Mouse (Mus musculus) heart, embryonic 13.5 days (tissue): ENCODE data around the gene Dxo. TPM values are rescaled to one million over a fixed set of nuclear protein-coding genes. Genes with fewer than 3 reads are reported as not detected.

Experiments used
- ATAC-seq: fragments of 200-750 bp; cut with Nextera tagmentation; 2 replicates; pipeline ENCODE4 v1.8.0; 2017; ENCODE audit warnings: moderate TSS enrichment; ENCODE audit not compliant: insufficient number of reproducible peaks, low FRiP score, low TSS enrichment; ENCODE audit errors: extremely low read depth
- H3K27ac ChIP-seq: fragments of 300-500 bp; sonication (generic); replicated peaks from 2 replicates; pipeline ENCODE4 v1.5.1; 2015; ENCODE audit warnings: moderate library complexity, mild to moderate bottlenecking, inconsistent platforms
- H3K27me3 ChIP-seq: fragments of 300-500 bp; sonication (generic); replicated peaks from 2 replicates; pipeline ENCODE4 v1.6.1; 2015; ENCODE audit warnings: mild to moderate bottlenecking, inconsistent platforms
- H3K36me3 ChIP-seq: fragments of 300-500 bp; sonication (generic); 2 replicates; pipeline ENCODE4 v1.6.1; 2015; ENCODE audit warnings: mild to moderate bottlenecking, inconsistent platforms
- H3K4me1 ChIP-seq: fragments of 300-500 bp; sonication (generic); 2 replicates; pipeline ENCODE4 v1.6.1; 2015; ENCODE audit warnings: inconsistent platforms
- H3K4me2 ChIP-seq: fragments of 300-500 bp; sonication (generic); 2 replicates; pipeline ENCODE4 v1.6.1; 2015; ENCODE audit warnings: inconsistent platforms, mild to moderate bottlenecking, moderate library complexity
- H3K4me3 ChIP-seq: fragments of 300-500 bp; sonication (generic); 2 replicates; pipeline ENCODE4 v1.5.1; 2015; ENCODE audit warnings: moderate library complexity, mild to moderate bottlenecking, inconsistent platforms
- H3K9ac ChIP-seq: fragments of 300-500 bp; sonication (generic); 2 replicates; pipeline ENCODE4 v1.6.1; 2015; ENCODE audit warnings: inconsistent platforms, mild to moderate bottlenecking, moderate library complexity
- H3K9me3 ChIP-seq: fragments of 300-500 bp; sonication (generic); 2 replicates; pipeline ENCODE4 v1.6.1; 2016; ENCODE audit warnings: inconsistent platforms
- WGBS: fragments of 180-500 bp; shearing (Covaris S2); methylation state at CpG from one replicate; pipeline ENCODE4 v1.1.7; 2015; ENCODE audit warnings: mixed read lengths; 5-methylcytosine and 5-hydroxymethylcytosine counted together
- microRNA-seq: library from miRNA; unstranded; fragments of <30 nt; microRNA quantifications from one replicate; pipeline ENCODE4, GENCODE M21; 2016
- polyA plus RNA-seq: library from polyadenylated mRNA; unstranded; fragments of >200 nt; fragmentation: Nextera tagmentation; extraction: Ambion mirVana; gene quantifications from 2 replicates; pipeline ENCODE4 v1.2.1, GENCODE M21; 2015

The Dxo gene
- polyA plus RNA-seq, 1 experiment from 2014 or later, result 32.3 TPM

DNA sequence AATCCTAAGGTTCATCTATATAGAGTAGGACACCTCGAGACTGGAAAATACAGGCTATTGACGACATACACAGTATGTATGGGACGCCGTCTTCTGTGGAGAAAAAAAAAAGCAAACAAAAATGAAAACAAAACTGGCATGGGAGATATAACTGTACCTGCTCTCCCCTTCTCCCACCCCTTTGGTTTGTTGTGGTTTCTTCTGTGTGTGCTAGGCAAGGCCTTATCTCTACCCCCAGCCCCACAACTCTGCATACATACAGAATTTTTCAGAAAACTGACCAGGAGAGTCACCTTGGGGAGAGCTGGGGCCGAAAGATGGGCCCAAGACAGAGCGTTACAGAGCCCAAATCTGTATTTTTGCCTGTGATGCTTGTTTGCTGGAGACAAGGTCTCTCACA is 47.9 kb downstream of the Dxo start:
- 75% methylated on average over 6 of the region's 6 CpGs for WGBS
- Histone ChIP-seq H3K36me3 (no peaks in the 10 kb centered on the region), H3K9ac (no peak overlapping the region), H3K4me1 (peaks cover 13% of the 10 kb centered on the region; the same call in 1 of the 2 replicates), H3K27ac (no peak overlapping the region), H3K27me3 (peaks cover 2% of the 10 kb centered on the region; the same call in 1 of the 2 replicates), H3K9me3 (no peaks in the 10 kb centered on the region), H3K4me2 (no peak overlapping the region), H3K4me3 (no peak overlapping the region)
- ATAC-seq, result no peak

DNA sequence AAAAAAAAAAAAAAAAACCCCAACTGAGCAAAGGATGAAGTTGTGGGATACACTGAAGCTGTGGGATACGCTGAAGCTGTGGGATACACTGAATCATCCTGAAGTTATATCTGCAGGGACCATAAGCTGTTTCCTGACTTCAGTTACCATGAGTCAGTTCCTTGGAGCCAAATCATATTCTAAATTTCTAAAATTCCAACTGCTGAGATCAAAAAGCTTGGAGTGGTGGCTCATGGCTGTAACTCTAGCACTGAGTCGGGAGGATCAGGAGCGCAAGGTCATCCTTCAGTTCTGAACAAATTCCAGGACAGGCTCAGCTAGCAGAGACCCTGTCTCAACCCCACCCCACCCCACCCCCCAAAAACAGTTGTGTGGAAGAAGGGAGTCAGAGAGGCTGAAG is 48.8 kb downstream of the Dxo start:
- H3K4me1 ChIP-seq, result peaks cover 13% of the 10 kb centered on the region; the same call in 1 of the 2 replicates
- H3K9ac ChIP-seq, result no peak overlapping the region; the same call in 1 of the 2 replicates
- 73% methylated on average over 3 of the region's 3 CpGs for WGBS
- H3K4me2 ChIP-seq, result no peak overlapping the region
- H3K9me3 ChIP-seq, result no peaks in the 10 kb centered on the region
- H3K4me3 ChIP-seq, result no peak overlapping the region
- H3K27me3 ChIP-seq, result no peaks in the 10 kb centered on the region; the same call in 1 of the 2 replicates
- no peaks in the 10 kb centered on the region for H3K36me3 ChIP-seq
- no peak overlapping the region for H3K27ac ChIP-seq
- no peak for ATAC-seq

DNA sequence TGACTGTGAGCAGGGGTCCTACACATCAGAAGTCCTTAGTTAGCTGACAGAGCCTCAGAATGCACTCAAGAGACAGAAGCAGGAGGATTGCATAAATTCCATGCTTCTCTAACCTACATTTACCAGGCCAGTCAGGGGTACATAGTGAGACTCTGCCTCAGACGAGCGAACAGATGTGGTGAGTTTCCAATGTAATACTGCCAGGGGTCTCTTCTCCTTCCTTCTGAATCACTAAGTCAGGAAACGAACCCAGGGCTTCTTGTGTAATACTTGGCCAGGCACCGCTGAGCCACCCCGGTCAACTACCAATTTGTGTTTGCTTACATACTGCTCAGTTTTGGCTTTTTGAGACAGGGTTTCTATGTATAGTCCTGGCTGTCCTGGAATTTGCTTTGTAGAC is 51.1 kb downstream of the Dxo start:
- H3K27ac ChIP-seq, result no peak overlapping the region
- peaks cover 7% of the 10 kb centered on the region; the same call in 1 of the 2 replicates for H3K4me1 ChIP-seq
- no peak overlapping the region for H3K9ac ChIP-seq
- no peaks in the 10 kb centered on the region for H3K36me3 ChIP-seq
- no peak overlapping the region for H3K4me2 ChIP-seq
- H3K9me3 ChIP-seq, result no peaks in the 10 kb centered on the region
- no peak for ATAC-seq
- H3K4me3 ChIP-seq, result no peak overlapping the region
- no peaks in the 10 kb centered on the region for H3K27me3 ChIP-seq
- WGBS, result 72% methylated on average over 5 of the region's 5 CpGs

Small RNAs within 50 kb of the gene (microRNA-seq; reads per million reads assigned to microRNA genes)
- gene Mir6970, result 0.61 reads per million
- gene Mir6971, result 1.2 reads per million
- gene Mir6972, result not detected

Other genes starting within 250 kb of the Dxo start
- 6.8 and 7.0 TPM in 2 replicates for gene Gpsm3, start 247.2 kb upstream of the Dxo start, polyA plus RNA-seq
- gene Pbx2, start 245.8 kb upstream of the Dxo start, polyA plus RNA-seq, result 7.0 and 7.3 TPM in 2 replicates
- gene Ager, start 239.2 kb upstream of the Dxo start, polyA plus RNA-seq, result 3.7 and 4.0 TPM in 2 replicates
- 106 and 120 TPM in 2 replicates for gene Rnf5, start 233.3 kb upstream of the Dxo start, polyA plus RNA-seq
- gene Agpat1, start 232.8 kb upstream of the Dxo start, polyA plus RNA-seq, result 53.6 and 54.2 TPM in 2 replicates
- 1.0 and 1.2 TPM in 2 replicates for gene Egfl8, start 221.0 kb upstream of the Dxo start, polyA plus RNA-seq
- gene Ppt2, start 208.5 kb upstream of the Dxo start, polyA plus RNA-seq, result 26.1 and 27.6 TPM in 2 replicates
- 0.15 and 0.31 TPM in 2 replicates for gene Prrt1, start 207.5 kb upstream of the Dxo start, polyA plus RNA-seq
- gene Fkbpl, start 192.3 kb upstream of the Dxo start, polyA plus RNA-seq, result 10.4 and 10.7 TPM in 2 replicates
- gene Atf6b, start 189.9 kb upstream of the Dxo start, polyA plus RNA-seq, result 56.1 and 56.2 TPM in 2 replicates
- gene Tnxb, start 166.5 kb upstream of the Dxo start, polyA plus RNA-seq, result 1.3 and 1.4 TPM in 2 replicates
- gene C4b, start 93.1 kb upstream of the Dxo start, polyA plus RNA-seq, result 0.11 and 0.21 TPM in 2 replicates
- not detected in 2 replicates for gene Cyp21a1, start 32.5 kb upstream of the Dxo start, polyA plus RNA-seq
- gene Stk19, start 74 bp upstream of the Dxo start, polyA plus RNA-seq, result 17.4 and 18.3 TPM in 2 replicates
- gene Skiv2l, start 13.2 kb downstream of the Dxo start, polyA plus RNA-seq, result 27.3 and 30.6 TPM in 2 replicates
- 68.5 and 70.9 TPM in 2 replicates for gene Nelfe, start 13.4 kb downstream of the Dxo start, polyA plus RNA-seq
- gene Cfb, start 25.5 kb downstream of the Dxo start, polyA plus RNA-seq, result 2.3 and 5.6 TPM in 2 replicates
- 1.5 and 2.0 TPM in 2 replicates for gene Zbtb12, start 42.5 kb downstream of the Dxo start, polyA plus RNA-seq
- not detected in 2 replicates for gene Gm20547, start 45.0 kb downstream of the Dxo start, polyA plus RNA-seq
- 0.84 and 1.9 TPM in 2 replicates for gene C2, start 61.2 kb downstream of the Dxo start, polyA plus RNA-seq
- gene Ehmt2, start 61.5 kb downstream of the Dxo start, polyA plus RNA-seq, result 38.8 and 42.4 TPM in 2 replicates
- 0.15 TPM in 1 of 2 replicates, not detected in the other for gene Slc44a4, start 77.4 kb downstream of the Dxo start, polyA plus RNA-seq
- gene Neu1, start 94.2 kb downstream of the Dxo start, polyA plus RNA-seq, result 18.1 and 19.2 TPM in 2 replicates
- 0.19 and 0.20 TPM in 2 replicates for gene Hspa1b, start 122.2 kb downstream of the Dxo start, polyA plus RNA-seq
- gene Gm20481, start 132.9 kb downstream of the Dxo start, polyA plus RNA-seq, result not detected in 2 replicates
- 3.9 TPM in 2 replicates for gene Hspa1a, start 135.1 kb downstream of the Dxo start, polyA plus RNA-seq
- gene Hspa1l, start 135.7 kb downstream of the Dxo start, polyA plus RNA-seq, result 2.1 and 2.2 TPM in 2 replicates
- 145 and 153 TPM in 2 replicates for gene Lsm2, start 144.8 kb downstream of the Dxo start, polyA plus RNA-seq
- 59.9 and 63.0 TPM in 2 replicates for gene Vars, start 164.0 kb downstream of the Dxo start, polyA plus RNA-seq
- 0.45 and 0.52 TPM in 2 replicates for gene Vwa7, start 179.6 kb downstream of the Dxo start, polyA plus RNA-seq
- gene Sapcd1, start 191.0 kb downstream of the Dxo start, polyA plus RNA-seq, result 3.2 and 4.2 TPM in 2 replicates
- gene Msh5, start 209.7 kb downstream of the Dxo start, polyA plus RNA-seq, result 4.0 and 4.1 TPM in 2 replicates
- gene Clic1, start 212.9 kb downstream of the Dxo start, polyA plus RNA-seq, result 351 and 389 TPM in 2 replicates
- 194 and 207 TPM in 2 replicates for gene Ddah2, start 222.0 kb downstream of the Dxo start, polyA plus RNA-seq
- gene Ly6g6c, start 228.4 kb downstream of the Dxo start, polyA plus RNA-seq, result not detected in 2 replicates
- 0.92 and 1.4 TPM in 2 replicates for gene Mpig6b, start 229.2 kb downstream of the Dxo start, polyA plus RNA-seq
- gene Ly6g6e, start 239.9 kb downstream of the Dxo start, polyA plus RNA-seq, result 0.36 and 0.62 TPM in 2 replicates
- 1.7 and 1.9 TPM in 2 replicates for gene Ly6g6d, start 241.0 kb downstream of the Dxo start, polyA plus RNA-seq
- gene Ly6g6f, start 248.6 kb downstream of the Dxo start, polyA plus RNA-seq, result 0.73 and 1.0 TPM in 2 replicates